Mouse (Mus musculus): ENCODE data around the gene Rybp.

The Rybp gene

DNA sequence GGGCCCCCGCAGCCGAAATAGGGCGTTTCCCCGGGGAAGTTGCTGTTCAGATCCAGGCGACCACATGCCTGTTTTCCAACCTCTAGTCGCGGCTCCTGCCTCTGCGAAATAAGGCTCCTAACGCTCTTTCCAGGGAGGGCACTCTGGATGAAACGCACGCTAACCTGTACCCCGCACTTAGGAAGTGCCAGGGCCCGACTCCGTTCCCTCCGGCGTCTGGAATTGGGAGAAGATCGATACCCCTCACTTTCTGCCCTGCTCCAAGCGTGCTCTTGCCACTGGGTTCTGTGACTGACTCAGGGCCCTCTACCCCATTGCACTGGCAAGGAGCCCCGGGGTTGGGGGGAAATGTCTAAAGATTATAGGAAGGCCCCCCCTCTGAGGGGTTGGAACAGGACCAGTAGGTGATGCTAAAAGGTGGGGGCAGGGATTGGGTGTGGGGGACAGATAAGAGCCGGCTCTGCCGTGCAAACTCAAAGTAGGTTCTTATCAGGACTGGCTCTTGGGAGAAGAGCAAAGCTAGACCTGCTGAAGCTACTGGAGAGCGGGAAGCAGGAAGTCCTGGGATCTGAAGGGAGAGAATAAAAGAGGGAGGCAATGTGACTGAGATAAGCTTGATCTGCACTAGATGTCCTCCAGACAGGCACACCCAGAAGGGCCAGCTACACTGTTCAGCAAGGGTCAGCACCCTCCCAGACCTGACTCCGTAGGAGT lies 888 bp upstream of the Rybp start:
- DNase-seq = peak; percentile 27 to 29

DNA sequence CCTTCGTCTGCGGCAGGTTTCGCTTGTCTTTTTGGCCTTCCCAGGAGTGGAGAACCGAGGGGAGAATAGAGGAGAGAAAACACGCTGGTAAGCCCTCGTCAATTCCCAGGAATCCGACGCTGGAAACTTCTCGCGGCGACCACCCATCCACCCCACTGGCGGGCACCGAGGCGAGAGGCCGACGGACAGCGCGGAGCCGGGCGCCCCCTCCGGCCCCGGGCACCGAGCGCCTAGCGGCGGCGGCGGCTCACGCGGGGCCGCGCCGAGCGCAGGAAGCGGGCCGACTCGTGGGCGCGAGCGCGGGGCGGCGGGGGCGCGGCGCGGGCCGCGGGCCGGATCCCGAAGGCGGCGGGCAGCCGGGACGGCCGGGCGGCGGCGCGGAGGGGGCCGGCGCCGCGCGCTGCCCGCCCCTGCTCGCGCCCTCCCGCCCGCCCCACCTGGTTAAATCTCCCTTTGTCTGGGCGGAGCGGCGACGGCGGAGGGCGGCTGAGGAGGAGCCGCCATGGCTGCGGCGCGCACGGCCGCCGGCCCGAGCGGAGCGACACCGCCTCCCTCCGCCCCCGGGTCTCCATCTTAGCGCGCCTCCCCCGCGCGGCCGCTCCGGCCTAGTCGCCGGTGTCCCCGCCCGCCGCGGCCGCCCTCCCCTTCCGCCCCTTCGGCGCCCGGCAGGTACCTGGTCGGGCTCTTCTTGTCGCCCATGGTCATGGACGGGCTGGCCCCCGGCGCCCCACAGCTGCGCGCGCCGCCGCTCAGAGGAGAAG lies 532 bp downstream of the Rybp start:
- DNase-seq = peak; percentile 79 to 83

DNA sequence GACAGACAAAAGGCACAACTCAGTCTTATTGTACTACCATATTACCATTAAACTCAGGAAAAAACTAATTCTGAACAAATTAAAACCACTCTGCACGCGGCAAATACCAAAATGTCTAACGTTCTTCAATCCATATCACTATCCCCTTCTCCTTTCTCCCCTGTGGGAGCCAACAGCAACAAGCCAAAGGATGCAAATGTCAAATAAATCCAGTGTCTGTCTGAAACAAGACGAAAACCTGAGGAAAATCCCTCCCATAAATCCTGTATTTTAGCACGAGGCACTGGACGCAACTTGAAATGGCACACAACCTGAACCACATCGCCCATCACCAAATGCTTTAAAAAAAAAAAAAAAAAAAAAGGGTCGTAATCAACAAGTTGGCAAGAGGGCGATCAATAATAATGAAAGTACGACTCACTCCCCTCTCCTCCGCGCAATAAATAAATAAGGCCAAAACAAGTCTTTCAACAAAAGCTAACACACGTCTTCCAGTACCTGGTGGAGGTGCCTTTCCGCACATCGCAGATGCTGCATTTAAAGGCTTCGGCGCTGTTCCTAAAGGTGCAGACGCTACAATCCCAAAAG lies 1.2 kb downstream of the Rybp start:
- no peak for DNase-seq

DNA sequence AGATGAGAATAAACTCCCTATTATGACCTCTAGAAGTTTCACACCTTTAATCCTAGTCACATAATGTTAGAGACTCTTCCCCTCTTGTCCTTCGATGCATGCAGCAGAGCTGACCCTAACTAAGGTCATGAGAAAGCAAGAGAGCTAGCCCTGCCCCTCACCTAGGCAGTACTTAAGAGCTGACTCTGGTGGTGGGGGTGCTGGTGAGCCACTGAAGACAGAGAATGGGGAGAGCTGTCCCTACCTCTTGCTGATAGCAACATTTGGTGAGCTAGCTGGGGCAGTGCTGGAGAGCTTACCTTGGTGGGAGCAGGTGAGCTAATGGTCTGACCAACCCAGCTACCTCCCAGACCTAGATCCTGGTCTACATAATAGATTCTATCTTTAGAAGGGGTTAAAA lies 8.4 kb downstream of the Rybp start:
- DNase-seq = no peak

DNA sequence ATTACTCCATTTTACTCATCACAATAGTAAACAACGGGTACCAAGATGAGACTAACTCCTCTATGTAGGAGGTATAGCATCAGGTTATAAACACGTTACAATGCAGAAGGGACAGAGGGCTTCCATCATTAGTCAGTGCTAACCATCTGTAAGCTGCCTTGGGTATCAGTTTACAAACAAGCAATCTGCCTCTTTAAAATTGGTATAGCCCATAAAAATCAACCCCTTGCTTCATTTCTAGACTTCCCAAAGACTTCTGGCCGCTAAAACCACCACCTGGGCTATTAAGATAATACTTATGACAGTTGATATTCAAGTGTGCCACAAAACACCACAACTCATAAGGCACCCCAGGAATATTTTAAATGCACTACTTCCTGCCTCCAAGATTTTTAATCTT lies 10.9 kb downstream of the Rybp start:
- no peak for DNase-seq

DNA sequence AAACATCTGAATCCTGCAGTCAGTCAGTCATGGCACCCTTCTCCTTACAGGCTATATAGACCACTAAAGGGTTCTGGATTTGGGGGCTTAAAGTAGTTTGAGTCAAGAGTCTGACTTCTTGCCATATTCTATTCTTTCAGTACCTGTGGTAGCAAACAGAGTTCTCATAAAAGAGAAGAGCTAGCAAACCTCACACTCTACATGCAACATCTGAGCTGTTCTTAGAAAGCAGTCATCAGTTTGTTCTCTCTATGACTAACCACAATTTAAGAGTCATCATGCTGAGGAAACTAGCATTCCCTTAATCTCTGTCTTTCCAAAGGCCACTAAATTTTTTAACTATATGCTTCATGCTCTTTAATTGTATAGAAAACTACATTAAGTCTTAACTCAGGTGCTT lies 11.6 kb downstream of the Rybp start:
- no peak for DNase-seq

DNA sequence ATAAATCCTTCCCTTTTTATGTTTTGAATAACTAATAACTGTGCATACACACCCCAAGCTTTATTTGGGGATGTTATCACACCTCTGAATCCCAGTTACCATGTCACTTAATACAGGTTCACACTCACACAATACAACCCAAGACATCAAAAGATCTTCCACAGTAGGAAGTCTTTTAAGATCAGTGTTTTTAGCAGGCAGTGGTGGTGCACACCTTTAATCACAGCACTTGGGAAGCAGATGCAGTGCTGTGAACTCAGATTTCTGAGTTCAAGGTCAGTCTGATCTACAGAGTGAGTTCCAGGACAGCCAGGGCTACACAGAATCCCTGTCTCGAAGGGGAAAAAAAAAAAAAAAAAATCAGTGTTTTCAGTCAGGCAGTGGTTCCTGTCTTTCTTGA lies 13.7 kb downstream of the Rybp start:
- no peak for DNase-seq

DNA sequence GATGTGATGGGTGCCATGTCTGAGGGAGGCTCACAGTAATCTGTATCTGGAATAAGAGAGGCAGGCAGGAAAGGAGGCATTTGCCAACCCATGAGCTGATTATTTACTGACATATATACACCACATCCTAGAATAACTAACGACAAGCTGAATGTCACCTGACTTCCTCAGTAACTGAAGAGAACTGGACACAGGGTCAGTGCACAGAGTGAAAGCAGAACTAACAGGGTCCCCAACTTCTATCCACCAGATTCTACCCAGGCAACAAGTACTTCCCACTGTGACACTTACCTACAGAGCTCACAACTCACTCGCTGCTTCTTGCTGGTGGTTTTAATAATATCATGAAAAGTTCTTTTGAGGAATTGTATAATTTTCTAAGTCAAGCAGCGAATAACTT lies 15.3 kb downstream of the Rybp start:
- DNase-seq = no peak

DNA sequence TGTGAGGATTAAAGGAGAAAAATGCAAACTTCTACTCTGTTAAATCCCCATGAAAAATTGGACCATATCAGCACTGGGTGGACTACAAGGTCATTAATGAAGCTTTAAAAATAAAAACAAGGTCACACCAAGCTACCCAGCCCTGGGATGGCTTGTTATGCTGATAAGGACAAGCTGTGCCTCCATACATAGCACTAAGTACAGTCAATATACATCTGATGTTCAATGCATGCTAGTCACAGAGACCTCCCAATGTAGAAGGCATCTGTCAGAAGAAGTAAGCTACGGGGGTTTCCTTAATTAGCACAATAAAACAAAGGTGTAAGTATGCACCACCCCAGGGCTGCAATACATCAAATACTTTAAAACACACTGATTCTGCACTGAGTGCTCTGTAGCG lies 16.5 kb downstream of the Rybp start:
- DNase-seq = no peak

DNA sequence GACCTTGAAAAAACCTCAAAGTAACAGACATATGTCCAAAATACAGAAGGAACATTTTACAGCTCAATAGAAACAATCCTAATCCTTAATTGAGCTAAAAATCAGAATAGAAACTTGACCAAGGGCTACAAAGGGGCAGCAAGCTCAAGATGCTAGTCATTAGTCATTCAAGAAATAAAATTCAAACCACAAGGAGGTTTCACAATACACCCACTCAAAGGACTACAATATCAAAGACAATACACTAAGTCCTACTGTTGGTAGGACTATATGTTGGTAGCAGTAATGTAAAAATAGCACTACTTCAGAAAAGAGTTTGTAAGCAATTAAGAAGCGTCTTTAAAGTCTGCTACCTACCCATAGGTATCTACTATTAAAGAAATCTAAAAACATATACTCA lies 27.7 kb downstream of the Rybp start:
- no peak for DNase-seq

DNA sequence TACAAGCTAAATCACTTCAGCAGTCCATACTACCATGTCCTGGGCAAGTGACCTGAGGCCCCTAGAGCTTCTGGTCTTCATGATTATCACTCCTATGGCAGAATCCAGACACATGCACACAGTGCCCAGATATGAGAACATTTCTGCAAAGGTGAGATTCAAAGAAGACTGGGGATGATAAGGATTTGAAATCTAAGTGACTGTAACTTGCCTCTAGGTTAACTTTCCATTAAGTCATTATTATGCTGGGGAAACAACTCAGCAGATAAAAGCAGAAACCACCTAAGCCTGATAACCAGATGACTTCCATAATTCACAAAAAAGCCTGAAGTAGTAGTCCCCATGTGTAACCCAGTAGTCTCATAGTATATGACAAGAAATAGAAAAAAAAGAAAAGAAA lies 29.0 kb downstream of the Rybp start:
- no peak for DNase-seq

DNA sequence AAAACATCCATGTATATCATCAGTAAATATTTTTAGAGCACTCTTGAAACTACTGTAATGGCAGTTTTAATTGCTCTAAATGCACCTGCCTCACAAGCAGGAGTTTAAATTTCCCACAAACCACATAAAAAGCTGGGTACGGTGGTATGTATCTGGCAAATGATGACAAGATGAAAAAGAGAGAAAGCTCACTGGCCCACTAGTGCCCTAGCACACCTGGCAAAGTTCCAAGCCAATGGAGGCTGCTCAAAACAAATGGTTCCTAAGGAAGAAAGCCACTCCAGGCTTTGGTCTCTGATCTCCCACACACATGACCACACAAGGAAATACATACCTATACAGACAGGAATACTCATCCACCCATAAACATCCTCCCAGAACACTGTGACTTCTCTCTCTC lies 31.9 kb downstream of the Rybp start:
- no peak for DNase-seq

DNA sequence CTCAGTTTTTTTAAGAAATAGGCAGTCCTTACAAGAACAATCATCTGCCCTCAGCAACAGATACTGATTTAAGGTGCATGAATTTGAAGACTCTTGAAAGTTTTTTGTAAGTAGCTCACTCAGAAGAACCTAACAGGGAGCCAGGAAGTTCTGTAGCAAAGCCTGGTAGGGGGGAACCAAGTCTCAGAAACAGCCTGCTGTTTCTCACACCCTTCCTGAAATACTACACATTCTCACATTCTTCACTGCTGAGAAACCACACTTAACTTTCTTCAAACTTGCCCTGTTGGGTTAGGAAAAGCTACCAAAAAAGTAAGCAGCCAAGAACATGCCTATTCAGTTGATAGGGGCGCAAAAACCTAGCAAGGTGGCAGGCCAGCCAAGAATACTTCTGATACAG lies 32.6 kb downstream of the Rybp start:
- DNase-seq = no peak

DNA sequence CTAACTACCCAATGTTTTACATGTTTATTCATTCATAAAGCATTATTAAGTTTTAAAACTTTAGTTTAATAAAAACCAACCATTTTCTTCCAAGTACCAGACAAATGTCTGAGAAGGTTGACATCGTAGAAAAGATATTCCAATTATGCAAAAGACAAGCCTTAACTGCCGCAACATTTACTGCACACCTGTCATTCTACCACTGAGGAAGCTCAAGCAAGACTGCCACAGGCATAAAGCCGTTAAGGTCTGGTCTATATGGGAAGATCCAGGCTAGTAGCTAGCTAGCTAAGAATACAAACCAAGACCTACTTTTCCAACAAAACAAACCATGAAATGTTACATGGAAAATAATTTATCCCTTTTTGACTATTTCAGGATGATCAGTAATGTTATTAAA lies 42.8 kb downstream of the Rybp start:
- no peak for DNase-seq

DNA sequence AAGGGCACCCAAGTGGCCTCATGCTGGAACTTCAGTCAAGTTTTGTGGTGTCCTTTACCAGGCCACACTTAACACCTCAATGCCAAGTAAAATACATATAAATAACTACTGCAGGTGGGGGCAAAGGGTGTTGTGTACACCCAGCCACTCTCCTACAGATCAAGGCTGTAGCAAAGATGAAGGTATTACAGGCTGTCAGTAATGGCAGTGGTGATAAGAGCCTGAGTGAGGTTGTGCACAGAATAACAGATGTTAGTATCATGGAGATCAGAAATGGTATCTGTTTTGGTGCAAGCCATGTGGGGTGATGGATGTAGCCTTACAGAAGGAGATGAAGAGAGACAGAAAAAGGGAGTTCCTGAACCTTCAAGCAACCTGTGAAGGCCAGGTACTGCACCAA lies 52.2 kb downstream of the Rybp start:
- no peak for DNase-seq

DNA sequence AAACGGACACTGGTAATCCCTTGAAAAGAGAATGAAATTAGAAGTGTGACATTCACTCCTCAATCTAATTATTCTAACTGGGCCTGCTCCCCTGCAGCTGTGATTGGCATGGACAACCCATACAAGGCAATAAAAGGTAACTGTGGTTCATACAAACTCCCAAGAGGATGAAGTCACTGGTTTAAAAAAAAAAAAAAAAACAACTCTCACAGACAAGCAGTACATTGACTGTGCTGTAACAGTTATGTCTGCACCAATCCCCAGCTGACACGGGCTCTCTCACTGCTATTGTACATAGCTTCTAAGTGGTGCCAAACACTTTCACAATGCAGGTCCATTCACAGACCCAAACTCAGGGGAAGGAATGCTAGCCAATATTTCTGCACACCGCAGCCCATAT lies 53.8 kb downstream of the Rybp start:
- DNase-seq = no peak

DNA sequence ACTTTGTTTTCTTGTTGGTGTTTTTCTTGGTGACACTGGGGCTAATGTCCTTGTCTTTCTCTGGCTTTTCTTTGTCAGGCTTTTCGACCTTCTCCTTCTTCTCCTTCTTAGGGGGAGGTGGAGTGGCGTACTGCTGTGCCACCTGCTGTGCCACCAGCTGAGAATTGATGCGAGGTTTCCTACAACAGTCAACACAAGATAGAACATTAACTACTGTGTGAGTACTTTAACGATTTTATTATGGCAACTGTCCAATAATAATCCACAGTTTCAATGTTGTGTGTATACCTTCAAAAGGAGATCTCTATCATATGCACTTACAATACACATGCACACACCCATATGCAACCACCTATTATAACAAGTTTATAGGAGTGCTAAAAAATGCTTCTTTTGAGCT lies 54.2 kb downstream of the Rybp start:
- DNase-seq = no peak

DNA sequence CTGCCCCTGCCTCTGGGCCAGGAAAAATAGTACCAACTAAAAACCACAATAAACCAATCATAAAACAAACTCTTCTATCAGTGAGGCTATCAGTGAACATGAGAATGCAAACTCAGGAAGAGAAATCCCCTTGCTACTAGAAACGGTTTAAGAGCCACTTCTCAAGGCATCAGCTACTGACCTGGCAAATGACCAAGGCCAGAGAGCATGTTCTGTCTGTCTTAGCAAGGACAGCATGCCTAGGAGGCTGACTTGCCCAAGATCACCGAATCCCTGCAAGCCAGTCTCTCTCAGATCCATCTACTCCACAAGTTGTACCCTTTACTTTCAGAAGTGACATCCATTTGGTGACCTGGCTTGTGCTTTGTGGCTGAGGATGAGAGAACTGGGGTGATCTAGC lies 61.1 kb downstream of the Rybp start:
- no peak for DNase-seq

DNA sequence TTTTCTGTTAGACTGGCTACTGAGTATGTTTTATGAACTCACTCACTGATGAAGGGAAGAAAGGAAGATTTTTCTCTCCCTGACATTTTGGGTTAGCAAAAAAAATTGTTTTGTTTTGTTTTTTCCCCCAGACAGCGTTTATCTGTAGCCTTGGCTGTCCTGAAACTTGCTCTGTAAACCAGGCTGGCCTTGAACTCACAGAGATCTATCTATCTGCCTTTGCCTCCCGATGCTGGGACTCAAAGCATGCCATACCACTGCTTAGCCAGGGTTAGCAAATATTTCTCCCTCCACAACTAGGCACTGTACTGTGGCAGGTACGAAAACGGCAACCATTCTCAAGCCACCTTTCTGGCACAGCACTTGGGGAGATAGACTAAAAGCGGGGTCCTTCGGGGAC lies 63.4 kb downstream of the Rybp start:
- no peak for DNase-seq

DNA sequence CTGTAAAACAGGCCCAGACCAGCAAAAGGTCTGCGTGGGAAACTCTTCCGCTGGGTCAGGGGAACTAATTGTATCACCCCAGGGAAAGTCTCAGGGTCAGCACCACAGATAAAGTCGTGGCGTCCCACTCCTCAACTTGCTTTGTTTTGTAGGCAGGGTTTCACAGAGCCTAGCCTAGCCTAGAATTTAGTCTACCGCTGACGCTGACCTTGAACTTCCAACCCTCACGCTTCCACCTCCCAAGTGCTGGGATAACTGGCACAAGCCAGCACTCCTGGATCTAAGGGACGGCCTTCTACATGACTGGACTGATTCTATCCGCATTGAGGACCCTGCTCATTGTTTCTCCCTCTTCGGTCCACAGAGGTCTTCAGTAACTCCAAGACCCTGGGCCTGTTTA lies 63.9 kb downstream of the Rybp start:
- no peak for DNase-seq

DNA sequence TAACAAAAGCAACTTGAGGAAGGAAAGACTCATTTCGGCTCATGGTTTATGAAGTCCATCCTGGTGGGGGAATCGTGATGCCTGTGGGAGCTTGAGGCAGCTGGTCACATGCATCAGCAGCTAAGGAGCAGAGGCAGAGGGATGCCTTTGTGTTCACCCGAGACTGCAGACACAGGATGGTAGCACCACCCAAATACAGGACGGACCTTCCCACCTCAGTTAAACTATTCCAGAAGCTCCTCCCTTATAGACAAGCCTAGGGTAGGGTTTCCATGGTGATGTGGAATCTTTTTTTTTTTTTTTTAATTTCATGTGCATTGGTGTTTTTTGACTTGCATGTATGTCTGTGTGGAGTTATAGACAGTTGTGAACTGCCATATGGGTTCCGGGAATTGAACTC lies 64.4 kb downstream of the Rybp start:
- DNase-seq = no peak

DNA sequence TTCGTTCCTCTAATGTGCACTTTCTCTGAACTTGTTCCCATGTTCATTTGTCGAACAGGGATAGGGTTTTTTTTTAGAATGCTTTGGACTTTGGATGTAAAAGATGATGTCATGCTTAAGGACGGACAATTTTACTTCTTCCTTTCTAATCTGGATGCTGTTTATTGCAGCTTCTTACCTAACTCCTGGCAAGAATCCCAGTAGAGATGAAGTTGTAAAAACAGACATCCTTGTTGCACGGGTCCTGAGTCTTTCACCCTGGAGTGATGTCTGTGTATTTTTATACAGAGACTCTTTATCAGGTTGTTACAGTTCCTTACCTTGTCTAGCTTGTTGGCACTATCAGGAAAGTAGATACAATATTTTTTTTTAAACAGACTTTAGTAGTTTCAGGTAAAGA lies 65.5 kb downstream of the Rybp start:
- no peak for DNase-seq

DNA sequence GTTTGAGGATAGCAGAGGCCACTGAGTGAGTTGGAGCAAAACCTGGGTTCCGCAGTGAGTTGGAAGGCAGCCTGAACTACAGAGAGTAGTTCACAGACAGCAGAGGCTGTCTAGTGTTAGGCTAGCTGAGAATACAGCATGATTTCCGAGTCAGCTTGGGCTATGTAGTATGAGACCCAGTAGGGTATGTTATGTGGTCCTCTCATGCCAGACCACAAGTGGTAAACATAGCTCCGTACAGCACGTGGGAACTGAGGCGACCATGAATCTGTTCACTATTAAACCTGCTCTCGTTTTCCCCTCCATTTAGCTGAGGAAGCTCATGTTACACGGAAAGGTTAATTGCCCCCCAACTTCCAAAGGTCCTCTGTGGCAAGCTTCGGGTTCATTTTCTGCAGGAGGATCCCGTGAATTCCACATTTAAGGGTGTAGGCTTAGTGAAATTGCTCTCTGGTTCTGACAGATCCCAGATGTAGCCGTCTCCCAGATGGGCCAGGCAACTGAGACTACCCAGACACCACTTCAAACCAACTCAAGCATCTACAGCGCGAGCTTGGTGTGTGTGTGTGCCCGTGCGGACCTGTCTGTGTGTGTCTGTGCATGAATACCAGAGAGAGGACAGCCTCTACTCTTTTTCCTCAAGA lies 66.2 kb downstream of the Rybp start:
- DNase-seq = no peak

DNA sequence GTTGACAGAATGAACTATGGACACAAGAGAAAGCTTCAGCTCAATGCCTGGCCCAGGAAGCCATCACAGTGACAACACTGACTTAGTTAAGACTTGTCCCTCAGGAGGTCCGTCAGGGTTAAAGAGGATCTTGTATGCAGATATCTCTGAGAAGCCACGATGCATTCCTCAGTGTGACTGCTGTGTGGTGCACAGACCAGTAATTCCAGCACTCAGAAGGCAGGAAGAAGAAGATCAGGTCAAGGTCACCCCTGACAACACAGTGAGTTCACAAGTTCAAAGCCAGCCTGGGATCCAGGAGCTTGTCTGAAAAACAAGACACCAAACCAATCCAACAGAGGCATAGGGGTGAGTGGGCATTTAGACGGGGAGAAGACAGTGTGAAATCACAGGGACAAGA lies 67.3 kb downstream of the Rybp start:
- DNase-seq = no peak
